Mouse (Mus musculus): Measurements from ENCODE around the gene Atf5. TPM values are rescaled to one million over a fixed set of nuclear protein-coding genes. Genes with fewer than 3 reads are reported as not detected.

The Atf5 gene
- polyA plus RNA-seq, 1 experiment from 2014 or later, result 3.3 TPM

DNA sequence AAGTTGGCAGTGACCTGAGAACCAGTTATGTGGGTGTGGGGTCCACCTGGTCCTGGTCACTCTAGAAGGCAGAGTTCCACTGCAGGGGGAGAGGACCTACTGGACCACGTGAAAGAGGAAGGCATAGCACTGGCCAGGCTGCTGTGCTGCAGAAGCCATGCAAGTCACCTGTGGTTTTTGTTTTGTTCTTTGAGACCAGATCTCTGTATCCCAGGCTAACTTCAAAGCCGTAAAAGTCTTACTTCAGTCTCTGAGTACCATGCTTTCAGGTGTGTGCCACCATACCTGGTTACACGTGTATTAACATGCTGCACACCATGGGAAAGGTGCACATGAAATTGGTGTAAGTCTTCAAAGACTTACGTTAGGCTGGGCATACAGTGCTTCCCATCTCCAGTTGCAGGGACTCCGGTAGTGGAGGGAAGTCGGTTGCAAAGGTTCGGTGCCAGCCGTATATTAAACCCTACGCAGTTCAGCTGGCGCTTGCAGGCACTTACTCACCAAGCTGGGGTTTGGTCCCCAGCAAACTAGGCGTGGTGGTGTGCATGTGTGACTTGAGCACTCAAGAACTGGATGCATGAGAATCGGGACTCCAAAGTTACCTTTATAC, 35.3 kb upstream of the Atf5 start:
- WGBS, result 88% methylated on average over 12 of the region's 12 CpGs
- no peaks in the 10 kb centered on the region for H3K27me3 ChIP-seq (ENCODE audit: control insufficient read depth, insufficient read depth, low read depth, low read length)
- ATAC-seq (ENCODE audit: low read depth), result no peak
- no peak overlapping the region for H3K9ac ChIP-seq (ENCODE audit: low read length)
- no peak overlapping the region for H3K4me2 ChIP-seq (ENCODE audit: low read depth, low read length)
- H3K4me3 ChIP-seq (ENCODE audit: low read length), result no peak overlapping the region
- no peak overlapping the region for H3K27ac ChIP-seq (ENCODE audit: low read length)
- H3K36me3 ChIP-seq (ENCODE audit: control insufficient read depth, insufficient read depth, low read length), result peaks cover 5% of the 10 kb centered on the region
- H3K9me3 ChIP-seq (ENCODE audit: control insufficient read depth, low read length), result no peaks in the 10 kb centered on the region
- peaks cover 41% of the 10 kb centered on the region for H3K4me1 ChIP-seq (replicated peaks; ENCODE audit: control insufficient read depth, insufficient read depth, low read length)

DNA sequence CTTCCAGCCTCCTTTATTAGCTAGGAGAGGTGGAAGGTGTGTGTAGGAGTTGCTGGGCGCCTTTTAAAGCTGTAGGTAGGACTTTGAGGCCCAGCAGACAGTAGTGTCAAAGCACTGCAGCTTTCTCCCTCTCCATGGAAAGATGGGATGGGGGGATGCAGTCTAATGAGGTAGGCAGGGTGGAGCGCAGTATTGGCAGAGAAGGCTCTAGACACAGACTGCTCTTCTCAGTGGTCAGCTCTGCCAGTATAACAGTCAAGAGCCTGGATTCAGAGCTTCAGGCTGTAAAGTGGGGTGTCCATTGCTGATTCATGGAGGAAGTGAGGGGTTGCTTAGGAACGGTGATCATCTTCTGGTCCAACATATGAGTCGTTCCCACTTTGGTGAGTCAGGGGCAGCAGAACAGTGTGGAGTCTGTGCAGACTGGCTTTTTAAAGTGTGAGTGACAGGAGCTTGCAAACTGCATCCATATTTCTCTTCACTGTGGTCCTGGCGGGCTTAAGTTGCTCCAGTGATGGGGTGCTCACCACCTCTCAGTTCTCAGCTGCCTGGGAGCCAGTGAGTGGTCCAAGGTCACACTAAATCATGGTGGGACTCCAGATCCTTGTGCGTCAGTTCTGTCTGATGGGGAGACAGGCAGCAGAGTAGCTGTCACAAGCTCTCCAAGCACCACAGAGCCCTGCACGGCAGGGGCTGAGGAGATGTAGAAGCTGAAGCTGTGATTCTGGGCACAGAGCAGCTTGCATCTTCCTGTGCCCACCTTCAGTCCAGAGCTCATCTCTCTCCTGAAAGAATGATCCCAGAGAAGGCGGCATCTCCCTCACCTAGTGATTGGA, 34.5 kb upstream of the Atf5 start:
- Histone ChIP-seq H3K36me3 (ENCODE audit: control insufficient read depth, insufficient read depth, low read length) (peaks cover 11% of the 10 kb centered on the region), H3K4me3 (ENCODE audit: low read length) (peak overlapping the region; percentile 86), H3K27ac (ENCODE audit: low read length) (peak overlapping the region; percentile 99), H3K4me2 (ENCODE audit: low read depth, low read length) (peak overlapping the region; percentile 69), H3K27me3 (ENCODE audit: control insufficient read depth, insufficient read depth, low read depth, low read length) (no peaks in the 10 kb centered on the region), H3K9me3 (ENCODE audit: control insufficient read depth, low read length) (no peaks in the 10 kb centered on the region), H3K9ac (ENCODE audit: low read length) (peak overlapping the region; percentile 96), H3K4me1 (replicated peaks; ENCODE audit: control insufficient read depth, insufficient read depth, low read length) (peaks cover 35% of the 10 kb centered on the region)
- no peak for ATAC-seq (ENCODE audit: low read depth)
- WGBS, result 71% methylated on average over 8 of the region's 8 CpGs

DNA sequence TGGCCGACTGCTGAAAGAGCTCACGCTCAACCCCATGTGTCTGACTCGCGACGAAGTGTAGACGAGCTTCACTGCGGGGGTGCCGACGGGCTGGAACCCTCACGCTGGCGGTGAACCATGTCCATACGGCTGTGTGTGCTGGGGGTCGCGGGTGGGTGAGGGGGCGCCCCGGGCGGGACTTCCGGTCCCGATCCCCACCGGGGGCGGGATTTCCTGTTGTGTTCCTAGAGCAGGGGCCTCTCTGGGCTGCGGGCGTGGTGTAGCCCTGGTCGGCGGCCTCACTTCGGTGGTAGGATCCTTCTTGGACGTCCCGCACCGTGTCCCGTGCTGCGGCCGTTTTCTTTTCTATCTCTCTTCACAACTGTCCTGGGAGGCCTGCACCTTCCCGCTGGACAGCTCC, 33.7 kb upstream of the Atf5 start:
- peak overlapping the region; percentile 99 for H3K27ac ChIP-seq (ENCODE audit: low read length)
- H3K4me3 ChIP-seq (ENCODE audit: low read length), result peak overlapping the region; percentile 86
- H3K4me1 ChIP-seq (replicated peaks; ENCODE audit: control insufficient read depth, insufficient read depth, low read length), result peaks cover 32% of the 10 kb centered on the region
- peaks cover 18% of the 10 kb centered on the region for H3K36me3 ChIP-seq (ENCODE audit: control insufficient read depth, insufficient read depth, low read length)
- peak overlapping the region; percentile 69 for H3K4me2 ChIP-seq (ENCODE audit: low read depth, low read length)
- peak overlapping the region; percentile 96 for H3K9ac ChIP-seq (ENCODE audit: low read length)
- H3K9me3 ChIP-seq (ENCODE audit: control insufficient read depth, low read length), result no peaks in the 10 kb centered on the region
- 2% methylated on average over 31 of the region's 33 CpGs for WGBS
- peak; percentile 37 for ATAC-seq (ENCODE audit: low read depth)
- no peaks in the 10 kb centered on the region for H3K27me3 ChIP-seq (ENCODE audit: control insufficient read depth, insufficient read depth, low read depth, low read length)

DNA sequence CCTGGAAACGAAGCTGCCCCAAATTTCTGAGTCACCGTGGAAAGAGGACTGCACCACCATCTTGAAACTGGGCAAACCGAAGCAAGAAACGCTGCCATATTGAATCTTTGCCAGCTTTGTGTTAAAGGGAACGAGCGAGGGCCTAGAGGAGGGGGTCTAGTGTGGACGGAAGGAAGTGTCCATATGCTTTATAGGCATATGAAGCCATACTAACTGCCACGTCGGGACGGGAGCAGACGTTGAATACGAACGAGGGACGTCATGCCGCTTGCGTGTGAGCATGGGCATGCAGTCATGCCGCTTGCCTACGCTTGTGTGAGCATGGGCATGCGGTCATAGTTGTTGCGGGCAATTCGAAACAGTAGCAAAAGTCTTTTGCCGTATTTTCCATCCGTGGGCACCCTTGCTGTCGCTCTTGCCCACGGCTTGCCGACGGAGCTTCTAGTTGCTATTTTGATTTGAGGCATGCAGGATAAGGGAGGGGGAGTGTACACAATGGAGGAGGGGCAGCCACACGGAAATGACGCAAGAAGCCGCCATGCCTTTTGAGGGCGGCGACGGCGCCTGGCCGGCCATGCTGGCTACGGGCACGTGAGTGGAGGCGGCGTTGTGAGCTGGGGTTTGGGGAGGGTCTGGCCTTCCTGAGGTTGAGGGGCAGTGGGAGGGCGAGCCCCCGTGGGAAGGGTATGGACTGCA, 33.1 kb upstream of the Atf5 start:
- ATAC-seq (ENCODE audit: low read depth), result peak; percentile 72
- 0% methylated on average over 41 of the region's 41 CpGs for WGBS
- Histone ChIP-seq H3K4me3 (ENCODE audit: low read length) (peak overlapping the region; percentile 86), H3K9ac (ENCODE audit: low read length) (peak overlapping the region; percentile 96), H3K9me3 (ENCODE audit: control insufficient read depth, low read length) (no peaks in the 10 kb centered on the region), H3K27ac (ENCODE audit: low read length) (peak overlapping the region; percentile 99), H3K4me2 (ENCODE audit: low read depth, low read length) (peak overlapping the region; percentile 69), H3K27me3 (ENCODE audit: control insufficient read depth, insufficient read depth, low read depth, low read length) (no peaks in the 10 kb centered on the region), H3K36me3 (ENCODE audit: control insufficient read depth, insufficient read depth, low read length) (peaks cover 24% of the 10 kb centered on the region), H3K4me1 (replicated peaks; ENCODE audit: control insufficient read depth, insufficient read depth, low read length) (peaks cover 27% of the 10 kb centered on the region)

DNA sequence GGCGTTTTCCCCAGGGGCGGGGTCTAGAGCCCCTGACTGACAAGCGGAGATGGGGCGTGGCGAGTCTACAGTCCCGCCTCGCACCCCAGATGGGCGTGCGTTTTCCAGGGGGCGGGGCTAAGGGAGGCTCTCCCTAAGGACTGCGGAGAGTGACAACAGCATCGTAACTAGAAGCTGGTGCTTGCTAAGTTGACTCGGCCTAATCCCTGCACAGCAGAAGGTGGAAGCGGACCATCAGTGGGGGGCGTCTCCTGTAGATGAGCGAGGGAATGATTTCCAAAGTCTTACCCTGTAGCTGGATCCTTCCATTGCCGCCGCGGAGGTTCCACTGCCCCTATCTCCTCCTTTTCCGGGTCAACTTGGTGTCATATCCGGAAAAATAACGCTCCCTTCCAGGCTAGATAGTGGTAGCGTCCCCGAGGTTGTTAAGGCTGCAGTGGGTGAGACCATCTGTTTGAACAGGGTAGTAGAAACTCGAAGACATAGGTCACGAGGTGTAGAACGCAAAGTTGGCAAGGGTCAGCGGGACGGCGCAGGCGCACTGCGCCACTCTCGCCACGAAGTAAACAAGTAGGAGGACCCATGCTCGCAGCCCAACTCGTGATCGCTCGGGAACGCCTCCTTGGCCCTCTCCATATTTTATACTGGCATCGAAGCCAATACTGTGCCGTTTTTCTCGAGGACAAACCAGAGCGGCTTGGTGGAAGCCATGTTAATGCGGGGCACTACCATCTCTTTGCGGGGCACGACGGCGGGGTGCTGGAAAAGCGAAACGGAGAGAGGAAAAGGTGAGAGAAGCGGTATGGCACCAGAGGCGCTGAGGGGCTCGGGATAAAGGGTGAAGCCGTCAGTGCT, 32.3 kb upstream of the Atf5 start, which contains the start of the genes Akt1s1 and Tbc1d17:
Gene Akt1s1 (plus strand): TSS at position 431 of the 855 bp plus-strand sequence.
Gene Tbc1d17 (minus strand): TSS at position 519 of the 855 bp plus-strand sequence.
- peak within 1 kb of the TSS; percentile 86 for H3K4me3 ChIP-seq (ENCODE audit: low read length)
- no peaks in the 10 kb centered on the region for H3K27me3 ChIP-seq (ENCODE audit: control insufficient read depth, insufficient read depth, low read depth, low read length)
- H3K9me3 ChIP-seq (ENCODE audit: control insufficient read depth, low read length), result no peaks in the 10 kb centered on the region
- H3K9ac ChIP-seq (ENCODE audit: low read length), result peak within 1 kb of the TSS; percentile 96
- peaks cover 32% of the 10 kb centered on the region for H3K36me3 ChIP-seq (ENCODE audit: control insufficient read depth, insufficient read depth, low read length)
- peak within 1 kb of the TSS; percentile 82 for H3K4me2 ChIP-seq (ENCODE audit: low read depth, low read length)
- WGBS, result under 1% methylated on average over 54 of the region's 54 CpGs
- H3K4me1 ChIP-seq (replicated peaks; ENCODE audit: control insufficient read depth, insufficient read depth, low read length), result peaks cover 25% of the 10 kb centered on the region
- ATAC-seq (ENCODE audit: low read depth), result peak; percentile 85
- peak within 1 kb of the TSS; percentile 99 for H3K27ac ChIP-seq (ENCODE audit: low read length)

DNA sequence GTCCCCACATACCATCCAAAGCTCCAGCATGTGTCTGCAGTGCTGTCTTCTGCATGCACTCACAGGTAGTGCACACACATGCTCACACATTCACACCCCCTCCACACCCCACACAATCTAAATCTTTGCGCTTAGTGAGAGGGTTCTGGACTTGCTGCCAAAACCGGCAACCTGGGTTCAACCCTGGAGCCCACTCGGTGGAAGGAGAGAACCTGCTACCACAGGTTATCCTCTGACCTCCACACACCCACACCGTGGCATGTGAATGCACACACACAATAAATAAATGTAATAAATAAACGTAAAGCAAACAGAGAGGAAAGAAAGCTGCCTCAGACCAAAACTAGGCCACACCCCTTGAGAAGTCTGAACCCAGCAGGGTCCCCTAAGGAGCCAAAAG, 31.3 kb upstream of the Atf5 start:
- ATAC-seq (ENCODE audit: low read depth), result no peak

DNA sequence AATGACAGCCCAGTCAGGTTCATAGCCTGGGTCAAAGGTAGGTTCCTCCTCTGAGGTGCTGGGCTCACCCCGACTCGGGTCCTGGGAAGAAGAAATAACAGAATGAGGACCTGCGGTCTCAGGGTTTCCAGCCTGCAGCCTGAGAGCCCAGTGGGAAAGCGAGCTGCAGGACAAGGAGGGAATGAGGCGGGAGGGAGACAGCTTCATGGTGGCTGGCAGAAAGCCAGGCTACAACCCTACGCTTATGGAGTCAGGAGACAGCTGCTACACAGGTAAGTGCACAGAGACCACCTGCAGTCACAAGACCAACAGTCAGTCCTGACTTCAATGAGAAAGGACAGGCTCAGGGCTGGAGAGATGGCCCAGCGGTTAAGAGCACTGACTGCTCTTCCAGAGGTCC, 30.3 kb upstream of the Atf5 start:
- WGBS, result 86% methylated on average over 7 of the region's 7 CpGs
- no peaks in the 10 kb centered on the region for H3K27me3 ChIP-seq (ENCODE audit: control insufficient read depth, insufficient read depth, low read depth, low read length)
- peaks cover 41% of the 10 kb centered on the region for H3K36me3 ChIP-seq (ENCODE audit: control insufficient read depth, insufficient read depth, low read length)

More for the DNA sequence above, 31.3 kb upstream of the Atf5 start:
- H3K27me3 ChIP-seq (ENCODE audit: control insufficient read depth, insufficient read depth, low read depth, low read length), result no peaks in the 10 kb centered on the region
- peak overlapping the region; percentile 82 for H3K4me2 ChIP-seq (ENCODE audit: low read depth, low read length)
- 68% methylated on average over 5 of the region's 5 CpGs for WGBS
- H3K4me3 ChIP-seq (ENCODE audit: low read length), result peak overlapping the region; percentile 86
- H3K27ac ChIP-seq (ENCODE audit: low read length), result peak overlapping the region; percentile 99; the same call in 1 of the 2 replicates
- H3K9me3 ChIP-seq (ENCODE audit: control insufficient read depth, low read length), result no peaks in the 10 kb centered on the region
- peaks cover 17% of the 10 kb centered on the region for H3K4me1 ChIP-seq (replicated peaks; ENCODE audit: control insufficient read depth, insufficient read depth, low read length)
- H3K36me3 ChIP-seq (ENCODE audit: control insufficient read depth, insufficient read depth, low read length), result peaks cover 36% of the 10 kb centered on the region
- peak overlapping the region; percentile 96 for H3K9ac ChIP-seq (ENCODE audit: low read length)

DNA sequence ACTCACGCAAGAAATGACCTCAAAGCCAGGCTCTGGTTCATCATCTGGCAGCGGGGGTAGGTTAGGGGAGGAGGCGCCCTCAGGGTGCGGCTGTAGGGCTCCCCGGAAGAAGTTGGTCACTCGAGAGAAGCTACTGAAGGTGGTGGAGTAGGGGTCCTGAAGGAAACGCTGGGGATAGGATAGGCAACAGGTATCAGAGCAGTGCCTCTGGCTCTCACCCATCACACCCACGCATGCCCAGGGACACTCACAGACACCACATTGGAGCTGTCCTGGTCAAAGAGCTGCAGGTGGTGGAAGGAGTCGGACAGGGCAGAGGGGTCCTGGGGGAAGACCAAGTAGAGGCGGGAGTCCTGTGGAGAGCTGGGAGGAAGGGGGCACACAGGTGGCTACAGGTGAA, 28.5 kb upstream of the Atf5 start:
- Histone ChIP-seq H3K27me3 (ENCODE audit: control insufficient read depth, insufficient read depth, low read depth, low read length) (peaks cover 8% of the 10 kb centered on the region), H3K36me3 (ENCODE audit: control insufficient read depth, insufficient read depth, low read length) (peaks cover 48% of the 10 kb centered on the region), H3K4me2 (ENCODE audit: low read depth, low read length) (no peak overlapping the region), H3K4me1 (replicated peaks; ENCODE audit: control insufficient read depth, insufficient read depth, low read length) (peaks cover 11% of the 10 kb centered on the region), H3K4me3 (ENCODE audit: low read length) (no peak overlapping the region), H3K9me3 (ENCODE audit: control insufficient read depth, low read length) (no peaks in the 10 kb centered on the region), H3K9ac (ENCODE audit: low read length) (no peak overlapping the region), H3K27ac (ENCODE audit: low read length) (no peak overlapping the region)
- ATAC-seq (ENCODE audit: low read depth), result no peak
- 94% methylated on average over 10 of the region's 10 CpGs for WGBS

More for the DNA sequence above, 30.3 kb upstream of the Atf5 start:
- ATAC-seq (ENCODE audit: low read depth), result no peak
- H3K4me2 ChIP-seq (ENCODE audit: low read depth, low read length), result no peak overlapping the region
- no peak overlapping the region for H3K27ac ChIP-seq (ENCODE audit: low read length)
- no peaks in the 10 kb centered on the region for H3K9me3 ChIP-seq (ENCODE audit: control insufficient read depth, low read length)
- H3K4me1 ChIP-seq (replicated peaks; ENCODE audit: control insufficient read depth, insufficient read depth, low read length), result peaks cover 17% of the 10 kb centered on the region
- H3K9ac ChIP-seq (ENCODE audit: low read length), result no peak overlapping the region
- no peak overlapping the region for H3K4me3 ChIP-seq (ENCODE audit: low read length)

Measured in lung, embryonic 16.5 days (tissue).